Mouse (Mus musculus): ENCODE data around the gene Filip1.
"Not testable (repeated sequence)": the region's sequence is repeated elsewhere in the genome, so short reads cannot be mapped to it uniquely, and the experiment has no call there.

DNA sequence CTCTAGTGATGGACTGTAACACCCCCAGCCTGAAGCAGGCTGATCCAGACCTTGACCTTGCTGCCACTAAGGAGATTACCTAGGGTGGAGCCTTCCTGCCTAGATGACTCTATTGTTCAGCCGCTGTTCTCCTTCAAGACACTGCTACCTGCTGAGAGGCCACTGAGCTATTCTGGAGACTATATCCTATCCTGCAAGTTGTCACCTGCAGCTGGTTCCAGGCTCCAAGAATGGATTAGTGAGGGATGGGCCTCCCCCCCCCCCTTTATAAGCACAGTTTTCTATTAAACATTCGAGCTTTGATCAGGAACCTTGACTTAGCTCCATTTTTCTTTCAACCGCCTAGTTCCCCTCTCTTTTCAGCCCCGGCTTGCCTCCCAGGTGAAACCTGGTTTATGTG is 31.6 kb upstream of the Filip1 start:
- TF ChIP-seq POLR2A (IDR thresholded peaks at IDR 0.05; ENCODE audit: low read depth, low read length); CTCF (conservative IDR thresholded peaks at IDR 0.05; ENCODE audit: insufficient read depth, insufficient read length, low read depth, low read length): not testable (repeated sequence)

Data from kidney, adult 2 months (tissue).